Mouse (Mus musculus) skeletal muscle tissue, adult 2 months (tissue): ENCODE measurements at regions not wholly inside any gene's neighbourhood (a gene's known extent, or its start where the extent isn't known, plus 50 kb on each side); places are given as distances from the start of the nearest gene placed in this dataset.

Experiments
- DNase-seq: peaks from one replicate; pipeline ENCODE4 v3.0.0-alpha.2; 2012; ENCODE audit warnings: low read depth, low spot score

GRCm38 (mm10) chr4:12627158-12627871, 455.5 kb upstream of the Fam92a start:
- no peak for DNase-seq

GRCm38 (mm10) chr4:12620756-12621270, 449.0 kb upstream of the Fam92a start:
- DNase-seq = no peak

GRCm38 (mm10) chr4:12620059-12620755, 448.4 kb upstream of the Fam92a start:
- no peak for DNase-seq

- DNase-seq = no peak
Measured at GRCm38 (mm10) chr4:12616665-12617064, 444.9 kb upstream of the Fam92a start.

GRCm38 (mm10) chr4:12611511-12611910, 439.7 kb upstream of the Fam92a start:
- DNase-seq = no peak

GRCm38 (mm10) chr4:12601165-12601919, 429.5 kb upstream of the Fam92a start:
- DNase-seq = no peak

- DNase-seq = no peak
Measured at GRCm38 (mm10) chr4:12595801-12596515, 424.1 kb upstream of the Fam92a start.

GRCm38 (mm10) chr4:12592973-12593372, 421.2 kb upstream of the Fam92a start:
- no peak for DNase-seq

GRCm38 (mm10) chr4:12578102-12578501, 406.3 kb upstream of the Fam92a start:
- no peak for DNase-seq

GRCm38 (mm10) chr4:12571881-12572280, 400.1 kb upstream of the Fam92a start:
- DNase-seq = no peak

- DNase-seq = no peak
Measured at GRCm38 (mm10) chr4:12570689-12571088, 398.9 kb upstream of the Fam92a start.

GRCm38 (mm10) chr4:12567643-12568042, 395.8 kb upstream of the Fam92a start:
- DNase-seq = no peak

GRCm38 (mm10) chr4:12563016-12563415, 391.2 kb upstream of the Fam92a start:
- no peak for DNase-seq

- DNase-seq = no peak
Measured at GRCm38 (mm10) chr4:12560546-12560945, 388.7 kb upstream of the Fam92a start.

GRCm38 (mm10) chr4:12560015-12560414, 388.2 kb upstream of the Fam92a start:
- no peak for DNase-seq

- no peak for DNase-seq
Measured at GRCm38 (mm10) chr4:12557105-12557504, 385.3 kb upstream of the Fam92a start.

GRCm38 (mm10) chr4:12549265-12549664, 377.4 kb upstream of the Fam92a start:
- no peak for DNase-seq

- DNase-seq = no peak
Measured at GRCm38 (mm10) chr4:12543906-12544305, 372.1 kb upstream of the Fam92a start.

GRCm38 (mm10) chr4:12541508-12541907, 369.7 kb upstream of the Fam92a start:
- DNase-seq = no peak

- DNase-seq = no peak
Measured at GRCm38 (mm10) chr4:12539184-12539791, 367.5 kb upstream of the Fam92a start.

GRCm38 (mm10) chr4:12538694-12539121, 366.9 kb upstream of the Fam92a start:
- peak; percentile 12 for DNase-seq
